Mouse (Mus musculus): ENCODE data around the gene 1700067K01Rik. TPM values are rescaled to one million over a fixed set of nuclear protein-coding genes. Genes with fewer than 3 reads are reported as not detected.
A peak's percentile ranks its signal among the peaks of the same experiment; 100 is the strongest.

The 1700067K01Rik gene
- polyA plus RNA-seq, 1 experiment from 2014 or later = 1.1 TPM

DNA sequence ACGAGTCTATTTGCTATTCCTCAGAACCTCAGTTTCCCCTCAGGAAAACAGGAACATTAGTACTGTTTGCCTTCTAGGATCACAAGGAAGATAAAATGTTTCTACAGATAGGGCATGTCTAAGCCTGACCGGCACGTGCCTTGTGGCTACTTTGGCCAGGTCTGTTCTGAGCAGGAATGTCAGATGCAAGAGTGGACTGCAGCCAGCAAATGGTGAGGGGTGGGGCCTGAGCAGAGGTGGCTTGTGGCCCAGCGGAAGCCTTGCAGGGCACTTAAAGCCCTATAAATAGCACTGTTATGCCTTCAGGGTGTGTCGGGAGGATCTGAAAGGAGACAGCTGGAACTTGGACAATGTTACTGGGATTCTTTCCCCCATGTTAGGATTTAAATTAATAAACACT is 21.8 kb downstream of the 1700067K01Rik start:
- ATAC-seq (ENCODE audit: low FRiP score, low TSS enrichment) = peak; percentile 36; the same call in 1 of the 2 replicates
- peak overlapping the region; percentile 44 for H3K9ac ChIP-seq (replicated peaks; ENCODE audit: low read length)
- H3K36me3 ChIP-seq (ENCODE audit: insufficient read depth, low read length) = no peaks in the 10 kb centered on the region; the same call in 1 of the 2 replicates
- H3K4me1 ChIP-seq (ENCODE audit: insufficient read depth, low read length) = peaks cover 46% of the 10 kb centered on the region
- peaks cover 3% of the 10 kb centered on the region; the same call in 1 of the 2 replicates for H3K27me3 ChIP-seq (ENCODE audit: insufficient read depth, low read length)
- H3K4me2 ChIP-seq (replicated peaks; ENCODE audit: low read depth, low read length) = peak overlapping the region; percentile 61
- 6% methylated on average over 5 of the region's 5 CpGs for WGBS
- H3K4me3 ChIP-seq (ENCODE audit: low read length) = peak overlapping the region; percentile 16; the same call in 1 of the 2 replicates
- H3K9me3 ChIP-seq (ENCODE audit: low read length) = no peaks in the 10 kb centered on the region
- peak overlapping the region; percentile 64; the same call in 1 of the 2 replicates for H3K27ac ChIP-seq (ENCODE audit: low read length)

GRCm38 (mm10) chr8:84023631-84024030 is 22.3 kb downstream of the 1700067K01Rik start:
- peak overlapping the region; percentile 39; the same call in 1 of the 2 replicates for H3K27ac ChIP-seq (ENCODE audit: low read length)
- peaks cover 3% of the 10 kb centered on the region; the same call in 1 of the 2 replicates for H3K27me3 ChIP-seq (ENCODE audit: insufficient read depth, low read length)
- H3K36me3 ChIP-seq (ENCODE audit: insufficient read depth, low read length) = no peaks in the 10 kb centered on the region; the same call in 1 of the 2 replicates
- peak; percentile 26 for ATAC-seq (ENCODE audit: low FRiP score, low TSS enrichment)
- no peaks in the 10 kb centered on the region for H3K9me3 ChIP-seq (ENCODE audit: low read length)
- H3K9ac ChIP-seq (replicated peaks; ENCODE audit: low read length) = peak overlapping the region; percentile 44
- peaks cover 46% of the 10 kb centered on the region for H3K4me1 ChIP-seq (ENCODE audit: insufficient read depth, low read length)
- peak overlapping the region; percentile 16; the same call in 1 of the 2 replicates for H3K4me3 ChIP-seq (ENCODE audit: low read length)
- 25% methylated on average over 1 of the region's 1 CpGs for WGBS
- H3K4me2 ChIP-seq (replicated peaks; ENCODE audit: low read depth, low read length) = peak overlapping the region; percentile 61

DNA sequence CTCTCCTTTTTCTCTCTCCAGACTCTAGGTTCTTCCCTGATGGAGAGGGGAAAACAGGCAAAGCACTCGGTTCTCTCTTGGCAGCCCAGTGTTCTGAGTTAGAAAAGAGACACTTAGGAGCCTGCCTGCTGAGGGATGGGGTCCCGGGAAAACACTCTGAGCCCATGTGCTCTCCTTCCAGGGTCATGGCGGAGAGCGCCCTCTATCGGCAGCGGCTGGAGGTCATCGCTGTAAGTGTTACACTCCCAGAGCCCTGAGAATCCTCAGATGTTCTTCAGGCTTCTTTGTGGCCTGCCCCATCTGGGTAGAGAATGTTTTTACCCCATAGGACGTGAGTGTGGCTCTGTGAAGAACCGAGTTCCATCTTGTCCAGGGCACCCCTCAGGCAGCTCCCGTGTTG is 22.9 kb downstream of the 1700067K01Rik start:
- no peaks in the 10 kb centered on the region; the same call in 1 of the 2 replicates for H3K36me3 ChIP-seq (ENCODE audit: insufficient read depth, low read length)
- 11% methylated on average over 10 of the region's 10 CpGs for WGBS
- H3K4me2 ChIP-seq (replicated peaks; ENCODE audit: low read depth, low read length) = 0 out of 2 replicates have a peak overlapping the region, but pooled peaks have one; percentile 16
- H3K27me3 ChIP-seq (ENCODE audit: insufficient read depth, low read length) = peaks cover 3% of the 10 kb centered on the region; the same call in 1 of the 2 replicates
- peak overlapping the region; percentile 39; the same call in 1 of the 2 replicates for H3K27ac ChIP-seq (ENCODE audit: low read length)
- ATAC-seq (ENCODE audit: low FRiP score, low TSS enrichment) = no peak
- H3K4me1 ChIP-seq (ENCODE audit: insufficient read depth, low read length) = peaks cover 46% of the 10 kb centered on the region
- H3K9me3 ChIP-seq (ENCODE audit: low read length) = no peaks in the 10 kb centered on the region
- H3K4me3 ChIP-seq (ENCODE audit: low read length) = no peak overlapping the region
- H3K9ac ChIP-seq (replicated peaks; ENCODE audit: low read length) = no peak overlapping the region

GRCm38 (mm10) chr8:84025863-84026262 is 24.6 kb downstream of the 1700067K01Rik start:
- no peak overlapping the region for H3K27ac ChIP-seq (ENCODE audit: low read length)
- no peaks in the 10 kb centered on the region for H3K9me3 ChIP-seq (ENCODE audit: low read length)
- ATAC-seq (ENCODE audit: low FRiP score, low TSS enrichment) = peak; percentile 46
- no peaks in the 10 kb centered on the region; the same call in 1 of the 2 replicates for H3K36me3 ChIP-seq (ENCODE audit: insufficient read depth, low read length)
- H3K4me3 ChIP-seq (ENCODE audit: low read length) = peak overlapping the region; percentile 54
- peak overlapping the region; percentile 63 for H3K9ac ChIP-seq (replicated peaks; ENCODE audit: low read length)
- 2% methylated on average over 40 of the region's 41 CpGs for WGBS
- peaks cover 3% of the 10 kb centered on the region; the same call in 1 of the 2 replicates for H3K27me3 ChIP-seq (ENCODE audit: insufficient read depth, low read length)
- peak overlapping the region; percentile 77 for H3K4me2 ChIP-seq (replicated peaks; ENCODE audit: low read depth, low read length)
- peaks cover 46% of the 10 kb centered on the region for H3K4me1 ChIP-seq (ENCODE audit: insufficient read depth, low read length)

DNA sequence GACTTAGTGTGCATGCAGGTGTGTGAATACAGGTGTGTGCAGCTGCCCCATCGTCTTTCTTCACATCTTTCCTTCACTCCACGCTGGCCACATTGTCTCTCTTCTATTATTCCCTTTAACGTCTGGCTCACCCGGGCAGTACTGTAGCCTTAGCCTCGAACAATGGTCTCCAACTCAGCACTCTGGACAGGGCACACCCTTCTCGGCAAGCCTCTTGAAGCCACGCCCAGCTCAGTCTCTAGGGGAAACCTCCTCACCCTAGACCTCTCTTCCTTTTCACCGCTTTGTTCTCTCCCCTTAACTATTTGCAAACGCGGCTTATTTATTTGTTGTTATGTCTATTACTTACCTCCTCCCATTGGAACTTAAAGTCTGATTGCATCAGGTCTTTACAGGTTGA is 26.1 kb downstream of the 1700067K01Rik start:
- ATAC-seq (ENCODE audit: low FRiP score, low TSS enrichment) = no peak
- Histone ChIP-seq H3K27me3 (ENCODE audit: insufficient read depth, low read length) (no peaks in the 10 kb centered on the region; the same call in 1 of the 2 replicates), H3K9ac (replicated peaks; ENCODE audit: low read length) (no peak overlapping the region), H3K27ac (ENCODE audit: low read length) (no peak overlapping the region), H3K9me3 (ENCODE audit: low read length) (no peaks in the 10 kb centered on the region), H3K4me1 (ENCODE audit: insufficient read depth, low read length) (peaks cover 30% of the 10 kb centered on the region), H3K4me3 (ENCODE audit: low read length) (no peak overlapping the region), H3K36me3 (ENCODE audit: insufficient read depth, low read length) (no peaks in the 10 kb centered on the region; the same call in 1 of the 2 replicates), H3K4me2 (replicated peaks; ENCODE audit: low read depth, low read length) (no peak overlapping the region)
- WGBS = 24% methylated on average over 10 of the region's 10 CpGs

GRCm38 (mm10) chr8:84029272-84029671 is 28.0 kb downstream of the 1700067K01Rik start:
- H3K9ac ChIP-seq (replicated peaks; ENCODE audit: low read length) = no peak overlapping the region
- no peaks in the 10 kb centered on the region for H3K9me3 ChIP-seq (ENCODE audit: low read length)
- WGBS = 87% methylated on average over 5 of the region's 5 CpGs
- no peaks in the 10 kb centered on the region; the same call in 1 of the 2 replicates for H3K27me3 ChIP-seq (ENCODE audit: insufficient read depth, low read length)
- no peak for ATAC-seq (ENCODE audit: low FRiP score, low TSS enrichment)
- peaks cover 14% of the 10 kb centered on the region for H3K4me1 ChIP-seq (ENCODE audit: insufficient read depth, low read length)
- H3K4me3 ChIP-seq (ENCODE audit: low read length) = no peak overlapping the region
- no peak overlapping the region for H3K4me2 ChIP-seq (replicated peaks; ENCODE audit: low read depth, low read length)
- no peaks in the 10 kb centered on the region; the same call in 1 of the 2 replicates for H3K36me3 ChIP-seq (ENCODE audit: insufficient read depth, low read length)
- H3K27ac ChIP-seq (ENCODE audit: low read length) = no peak overlapping the region

- ATAC-seq (ENCODE audit: low FRiP score, low TSS enrichment) = no peak
- H3K9ac ChIP-seq (replicated peaks; ENCODE audit: low read length) = no peak overlapping the region
- 67% methylated on average over 4 of the region's 4 CpGs for WGBS
Measured at GRCm38 (mm10) chr8:84032777-84033176, 31.5 kb downstream of the 1700067K01Rik start.

GRCm38 (mm10) chr8:84038015-84038414 is 36.7 kb downstream of the 1700067K01Rik start:
- no peak for ATAC-seq (ENCODE audit: low FRiP score, low TSS enrichment)

More at GRCm38 (mm10) chr8:84032777-84033176, 31.5 kb downstream of the 1700067K01Rik start:
- Histone ChIP-seq H3K27ac (ENCODE audit: low read length) (no peak overlapping the region), H3K4me2 (replicated peaks; ENCODE audit: low read depth, low read length) (no peak overlapping the region), H3K9me3 (ENCODE audit: low read length) (no peaks in the 10 kb centered on the region), H3K36me3 (ENCODE audit: insufficient read depth, low read length) (no peaks in the 10 kb centered on the region; the same call in 1 of the 2 replicates), H3K27me3 (ENCODE audit: insufficient read depth, low read length) (no peaks in the 10 kb centered on the region), H3K4me1 (ENCODE audit: insufficient read depth, low read length) (no peaks in the 10 kb centered on the region), H3K4me3 (ENCODE audit: low read length) (no peak overlapping the region)

DNA sequence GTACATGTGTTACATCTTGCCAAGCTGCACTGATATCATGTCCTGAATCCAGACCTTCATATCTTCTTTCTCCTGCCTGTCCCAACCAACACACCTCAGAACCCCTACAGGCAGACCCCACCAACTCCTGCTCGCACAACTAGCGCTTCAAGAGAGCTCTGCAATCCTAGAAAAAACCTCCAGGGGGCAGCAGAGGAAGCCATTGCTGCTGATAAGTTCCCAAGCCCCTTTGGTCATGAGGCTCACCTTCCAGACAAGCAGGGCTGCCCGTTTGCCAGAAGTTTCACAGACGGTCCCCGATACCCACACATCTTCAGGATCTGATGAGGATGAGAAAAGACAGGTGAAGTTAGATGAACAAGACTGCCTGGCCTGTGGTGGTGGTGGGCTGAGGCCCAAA is 37.7 kb downstream of the 1700067K01Rik start:
- no peaks in the 10 kb centered on the region for H3K36me3 ChIP-seq (ENCODE audit: insufficient read depth, low read length)
- H3K4me3 ChIP-seq (ENCODE audit: low read length) = no peak overlapping the region
- peaks cover 12% of the 10 kb centered on the region for H3K4me1 ChIP-seq (ENCODE audit: insufficient read depth, low read length)
- H3K27me3 ChIP-seq (ENCODE audit: insufficient read depth, low read length) = peaks cover 20% of the 10 kb centered on the region
- WGBS = 6% methylated on average over 5 of the region's 5 CpGs
- H3K9me3 ChIP-seq (ENCODE audit: low read length) = no peaks in the 10 kb centered on the region
- H3K4me2 ChIP-seq (replicated peaks; ENCODE audit: low read depth, low read length) = no peak overlapping the region
- ATAC-seq (ENCODE audit: low FRiP score, low TSS enrichment) = no peak
- H3K27ac ChIP-seq (ENCODE audit: low read length) = no peak overlapping the region
- H3K9ac ChIP-seq (replicated peaks; ENCODE audit: low read length) = no peak overlapping the region

More at GRCm38 (mm10) chr8:84038015-84038414, 36.7 kb downstream of the 1700067K01Rik start:
- H3K4me2 ChIP-seq (replicated peaks; ENCODE audit: low read depth, low read length) = no peak overlapping the region
- no peak overlapping the region for H3K9ac ChIP-seq (replicated peaks; ENCODE audit: low read length)
- no peaks in the 10 kb centered on the region for H3K36me3 ChIP-seq (ENCODE audit: insufficient read depth, low read length)
- WGBS = 49% methylated on average over 5 of the region's 5 CpGs
- H3K27ac ChIP-seq (ENCODE audit: low read length) = no peak overlapping the region
- H3K4me1 ChIP-seq (ENCODE audit: insufficient read depth, low read length) = peaks cover 9% of the 10 kb centered on the region
- H3K4me3 ChIP-seq (ENCODE audit: low read length) = no peak overlapping the region
- H3K9me3 ChIP-seq (ENCODE audit: low read length) = no peaks in the 10 kb centered on the region
- H3K27me3 ChIP-seq (ENCODE audit: insufficient read depth, low read length) = peaks cover 10% of the 10 kb centered on the region
